Mouse (Mus musculus) cortical plate, adult 2 months (tissue): ENCODE measurements around the gene Adamts14. TPM values are rescaled to one million over a fixed set of nuclear protein-coding genes. Genes with fewer than 3 reads are reported as not detected.

Source experiments
- H3K27ac ChIP-seq: fragments of 200-500 bp; 2 replicates; pipeline ENCODE4 v1.5.1; 2012; ENCODE audit warnings: low read length, control low read depth, inconsistent platforms; ENCODE audit not compliant: insufficient read depth
- H3K4me1 ChIP-seq: fragments of 200-500 bp; 2 replicates; pipeline ENCODE4 v1.6.1; 2011; ENCODE audit warnings: low read length; ENCODE audit not compliant: control insufficient read depth, insufficient read depth
- H3K4me3 ChIP-seq: fragments of 200-500 bp; 2 replicates; pipeline ENCODE4 v1.5.1; 2011; ENCODE audit warnings: mild to moderate bottlenecking, low read length, control low read depth; ENCODE audit not compliant: insufficient read depth
- CTCF ChIP-seq: fragments of 200-500 bp; IDR thresholded peaks from 2 replicates; pipeline ENCODE4 v1.5.1; 2011; ENCODE audit warnings: mild to moderate bottlenecking, control low read depth, low read length; ENCODE audit not compliant: insufficient read depth; ENCODE audit errors: extremely low read depth
- POLR2A ChIP-seq: fragments of 200-500 bp; IDR thresholded peaks from 2 replicates; pipeline ENCODE4 v1.6.1; 2011; ENCODE audit warnings: mild to moderate bottlenecking, low read length, control low read depth; ENCODE audit not compliant: insufficient read depth; ENCODE audit errors: extremely low read depth
- polyA plus RNA-seq: library from polyadenylated mRNA; depleted of rRNA; stranded (reverse); fragments of >200 nt; gene quantifications from 2 replicates; pipeline ENCODE4 v1.2.3, GENCODE M21; 2012

The Adamts14 gene
- polyA plus RNA-seq, 1 experiment = 0.29 TPM

- Histone ChIP-seq H3K4me1 (no peaks in the 10 kb centered on the region), H3K4me3 (no peak overlapping the region), H3K27ac (no peak overlapping the region)
- TF ChIP-seq POLR2A = no peak
- TF ChIP-seq CTCF = no peak
Observed at GRCm38 (mm10) chr10:61235677-61236267, 37.5 kb downstream of the Adamts14 start.

- TF ChIP-seq CTCF (no peak), POLR2A (no peak)
- Histone ChIP-seq H3K4me1 (no peaks in the 10 kb centered on the region), H3K27ac (no peak overlapping the region), H3K4me3 (no peak overlapping the region)
Observed at GRCm38 (mm10) chr10:61234319-61234718, 38.9 kb downstream of the Adamts14 start.

- H3K4me1 ChIP-seq = no peaks in the 10 kb centered on the region
- H3K4me3 ChIP-seq = no peak overlapping the region
- H3K27ac ChIP-seq = no peak overlapping the region
- TF ChIP-seq CTCF = no peak
- no peak for TF ChIP-seq POLR2A
Observed at GRCm38 (mm10) chr10:61232858-61233567, 40.2 kb downstream of the Adamts14 start.

- Histone ChIP-seq H3K4me3 (no peak overlapping the region), H3K27ac (no peak overlapping the region), H3K4me1 (no peaks in the 10 kb centered on the region)
- no peak for TF ChIP-seq CTCF
- no peak for TF ChIP-seq POLR2A
Observed at GRCm38 (mm10) chr10:61231756-61232155, 41.5 kb downstream of the Adamts14 start.

GRCm38 (mm10) chr10:61226784-61227396 is 46.3 kb downstream of the Adamts14 start:
- H3K27ac ChIP-seq = no peak overlapping the region
- H3K4me3 ChIP-seq = no peak overlapping the region
- H3K4me1 ChIP-seq = no peaks in the 10 kb centered on the region
- no peak for TF ChIP-seq POLR2A
- no peak for TF ChIP-seq CTCF

- no peak overlapping the region for H3K27ac ChIP-seq
- TF ChIP-seq CTCF (no peak), POLR2A (no peak)
- no peak overlapping the region for H3K4me3 ChIP-seq
- no peaks in the 10 kb centered on the region for H3K4me1 ChIP-seq
Observed at GRCm38 (mm10) chr10:61225694-61226093, 47.5 kb downstream of the Adamts14 start.

- no peak overlapping the region for H3K27ac ChIP-seq
- TF ChIP-seq POLR2A (no peak), CTCF (no peak)
- no peaks in the 10 kb centered on the region for H3K4me1 ChIP-seq
- no peak overlapping the region for H3K4me3 ChIP-seq
Observed at GRCm38 (mm10) chr10:61219318-61219717, 53.9 kb downstream of the Adamts14 start.

- H3K4me1 ChIP-seq = no peaks in the 10 kb centered on the region; the same call in 1 of the 2 replicates
- TF ChIP-seq CTCF (no peak), POLR2A (no peak)
- H3K4me3 ChIP-seq = no peak overlapping the region
- no peak overlapping the region for H3K27ac ChIP-seq
Observed at GRCm38 (mm10) chr10:61216163-61216562, 57.1 kb downstream of the Adamts14 start.

- H3K27ac ChIP-seq = no peak overlapping the region
- H3K4me3 ChIP-seq = no peak overlapping the region
- H3K4me1 ChIP-seq = no peaks in the 10 kb centered on the region; the same call in 1 of the 2 replicates
- TF ChIP-seq CTCF = no peak
- no peak for TF ChIP-seq POLR2A
Observed at GRCm38 (mm10) chr10:61215658-61216057, 57.6 kb downstream of the Adamts14 start.

- no peak overlapping the region for H3K27ac ChIP-seq
- no peak overlapping the region for H3K4me3 ChIP-seq
Observed at GRCm38 (mm10) chr10:61212817-61213216, 60.4 kb downstream of the Adamts14 start.

More at GRCm38 (mm10) chr10:61212817-61213216, 60.4 kb downstream of the Adamts14 start:
- TF ChIP-seq POLR2A = no peak
- no peak for TF ChIP-seq CTCF
- H3K4me1 ChIP-seq = no peaks in the 10 kb centered on the region; the same call in 1 of the 2 replicates
